Mouse (Mus musculus) midbrain, postnatal 0 days (tissue): ENCODE measurements at regions not wholly inside any gene's neighbourhood (a gene's known extent, or its start where the extent isn't known, plus 50 kb on each side); places are given as distances from the start of the nearest gene placed in this dataset.

ENCODE experiments used
- ATAC-seq: fragments of 200-750 bp; cut with Nextera tagmentation; 2 replicates; pipeline ENCODE4 v1.8.0; 2017; ENCODE audit warnings: moderate number of reproducible peaks, mild to moderate bottlenecking, moderate TSS enrichment, moderate library complexity; ENCODE audit not compliant: low FRiP score
- DNase-seq: peaks from one replicate; pipeline ENCODE4 v3.0.0-alpha.2; 2015; ENCODE audit warnings: low spot score
- H3K27ac ChIP-seq: fragments of 300-500 bp; sonication (generic); 2 replicates; pipeline ENCODE4 v1.5.1; 2014; ENCODE audit warnings: low read depth, mild to moderate bottlenecking, low read length, mixed read lengths
- H3K27me3 ChIP-seq: fragments of 300-500 bp; sonication (generic); 2 replicates; pipeline ENCODE4 v1.6.1; 2014; ENCODE audit warnings: low read length, control low read depth, mixed read lengths; ENCODE audit not compliant: insufficient read depth
- H3K36me3 ChIP-seq: fragments of 300-500 bp; sonication (generic); 2 replicates; pipeline ENCODE4 v1.6.1; 2014; ENCODE audit warnings: low read length, control low read depth, mixed read lengths; ENCODE audit not compliant: insufficient read depth
- H3K4me1 ChIP-seq: fragments of 300-500 bp; sonication (generic); 2 replicates; pipeline ENCODE4 v1.6.1; 2014; ENCODE audit warnings: mild to moderate bottlenecking, control low read depth, antibody characterized with exemption, low read length, mixed read lengths; ENCODE audit not compliant: insufficient read depth
- H3K4me2 ChIP-seq: fragments of 300-500 bp; sonication (generic); 2 replicates; pipeline ENCODE4 v1.6.1; 2014; ENCODE audit warnings: low read depth, mild to moderate bottlenecking, low read length, mixed read lengths; ENCODE audit not compliant: poor library complexity, severe bottlenecking
- H3K4me3 ChIP-seq: fragments of 300-500 bp; sonication (generic); 2 replicates; pipeline ENCODE4 v1.5.1; 2014; ENCODE audit warnings: low read depth, mild to moderate bottlenecking, low read length, moderate library complexity
- H3K9ac ChIP-seq: fragments of 300-500 bp; sonication (generic); replicated peaks from 2 replicates; pipeline ENCODE4 v1.6.1; 2014; ENCODE audit warnings: mild to moderate bottlenecking, low read length, moderate library complexity, mixed read lengths; ENCODE audit not compliant: poor library complexity, severe bottlenecking
- H3K9me3 ChIP-seq: fragments of 300-500 bp; sonication (generic); 2 replicates; pipeline ENCODE4 v1.6.1; 2016; ENCODE audit warnings: low read length, control low read depth
- CTCF ChIP-seq: IDR thresholded peaks from 2 replicates; pipeline ENCODE4 v1.5.1; 2016; ENCODE audit warnings: antibody characterized with exemption, mild to moderate bottlenecking
- WGBS: fragments of 180-500 bp; shearing (Covaris S2); extraction: QIAGEN DNeasy Blood & Tissue Kit; methylation state at CpG from one replicate; pipeline ENCODE4 v1.1.7; 2014; 5-methylcytosine and 5-hydroxymethylcytosine counted together

DNA sequence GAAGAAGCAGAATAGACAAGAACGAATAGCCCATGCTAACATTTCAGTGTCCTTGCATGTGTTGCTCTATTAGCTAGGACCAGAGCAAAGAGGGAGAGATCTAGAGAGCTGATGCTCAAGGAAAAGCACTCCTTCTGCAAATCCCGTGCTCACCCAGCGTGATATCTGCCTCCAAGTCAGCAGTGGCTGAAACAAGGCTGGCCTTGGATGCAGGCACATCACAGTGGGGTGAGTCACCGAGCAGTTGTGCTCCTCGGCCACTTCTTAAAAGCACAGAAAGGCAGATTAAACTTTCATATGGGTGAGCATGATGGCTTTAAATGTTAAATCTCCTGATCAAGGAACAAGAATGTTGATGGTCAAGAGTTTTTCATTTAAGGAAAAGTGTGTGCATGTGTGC, 82.3 kb upstream of the Htr2a start:
- Histone ChIP-seq H3K4me2 (no peak overlapping the region), H3K4me3 (no peak overlapping the region), H3K9ac (no peak overlapping the region), H3K9me3 (no peaks in the 10 kb centered on the region), H3K4me1 (no peaks in the 10 kb centered on the region), H3K27ac (no peak overlapping the region), H3K27me3 (no peaks in the 10 kb centered on the region), H3K36me3 (no peaks in the 10 kb centered on the region)
- ATAC-seq (no peak), DNase-seq (no peak)
- no peak for TF ChIP-seq CTCF
- WGBS: 70% methylated on average over 5 of the region's 5 CpGs
